Mouse (Mus musculus): ENCODE measurements at regions not wholly inside any gene's neighbourhood (a gene's known extent, or its start where the extent isn't known, plus 50 kb on each side); places are given as distances from the start of the nearest gene placed in this dataset.

GRCm38 (mm10) chr16:42416673-42417072 lies 76.2 kb upstream of the Gap43 start:
- TF ChIP-seq ZC3H11A (IDR thresholded peaks at IDR 0.05; ENCODE audit: low read depth, low read length) (no peak), CTCF (conservative IDR thresholded peaks at IDR 0.05 in 1 of 2, IDR thresholded peaks at IDR 0.05 in 1 of 2; ENCODE audit: low read depth in 2 of 2, low read length in 2 of 2) (no peak), CHD1 (IDR thresholded peaks at IDR 0.05; ENCODE audit: low read depth, low read length) (no peak), SMC3 (IDR thresholded peaks at IDR 0.05; ENCODE audit: low read depth, low read length) (no peak), E2F4 (IDR thresholded peaks at IDR 0.05; ENCODE audit: insufficient replicate concordance, low read depth, low read length) (no peak), ETS1 (conservative IDR thresholded peaks at IDR 0.05; ENCODE audit: low read depth, low read length) (no peak), KAT2A (IDR thresholded peaks at IDR 0.05; ENCODE audit: insufficient replicate concordance, low read length) (no peak), TCF12 (IDR thresholded peaks at IDR 0.05; ENCODE audit: low read depth, low read length) (no peak)
